Mouse (Mus musculus) forelimb bud, embryonic 11.5 days (tissue): ENCODE results near the gene Nmt1.
A peak's percentile ranks its signal among the peaks of the same experiment; 100 is the strongest.

Experiments used
- DNase-seq: peaks from one replicate; pipeline ENCODE4 v3.0.0-alpha.2; 2012; ENCODE audit warnings: low read depth, low spot score

The Nmt1 gene

DNA sequence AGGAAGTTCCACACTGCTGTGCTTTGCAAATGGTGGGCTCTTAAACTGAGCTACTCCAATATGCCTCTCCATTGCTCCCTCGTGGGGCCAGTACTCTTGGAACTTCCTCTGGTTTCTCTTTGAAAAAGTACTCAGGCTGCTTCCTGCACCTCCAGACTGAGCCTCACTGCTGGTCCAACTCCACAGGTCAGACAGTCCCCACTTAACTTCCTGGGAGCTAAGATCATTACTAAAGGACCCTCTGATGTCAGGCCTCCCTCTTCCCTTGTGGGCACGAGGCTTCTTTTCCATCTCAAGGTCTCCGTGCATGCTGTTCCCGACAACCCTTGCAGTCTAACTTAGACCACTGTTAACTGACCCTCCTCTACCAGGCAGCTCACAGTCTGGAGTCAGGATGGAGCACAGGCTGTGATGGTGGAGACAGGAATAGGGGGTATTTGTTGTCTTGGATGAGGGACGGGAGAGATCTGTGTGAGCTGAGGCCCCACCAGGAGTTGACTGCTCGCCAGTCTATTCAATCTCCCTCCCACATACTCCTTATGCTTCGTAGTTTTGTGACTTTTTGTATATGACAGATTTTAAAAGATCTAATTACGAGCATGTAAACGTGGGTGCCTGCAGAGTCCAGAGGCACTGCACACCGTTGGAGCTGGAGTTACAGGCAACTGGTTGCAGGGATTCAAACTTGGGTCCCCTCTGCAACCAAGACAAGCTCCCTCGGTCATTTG, 22.6 kb upstream of the Nmt1 start:
- DNase-seq: no peak

DNA sequence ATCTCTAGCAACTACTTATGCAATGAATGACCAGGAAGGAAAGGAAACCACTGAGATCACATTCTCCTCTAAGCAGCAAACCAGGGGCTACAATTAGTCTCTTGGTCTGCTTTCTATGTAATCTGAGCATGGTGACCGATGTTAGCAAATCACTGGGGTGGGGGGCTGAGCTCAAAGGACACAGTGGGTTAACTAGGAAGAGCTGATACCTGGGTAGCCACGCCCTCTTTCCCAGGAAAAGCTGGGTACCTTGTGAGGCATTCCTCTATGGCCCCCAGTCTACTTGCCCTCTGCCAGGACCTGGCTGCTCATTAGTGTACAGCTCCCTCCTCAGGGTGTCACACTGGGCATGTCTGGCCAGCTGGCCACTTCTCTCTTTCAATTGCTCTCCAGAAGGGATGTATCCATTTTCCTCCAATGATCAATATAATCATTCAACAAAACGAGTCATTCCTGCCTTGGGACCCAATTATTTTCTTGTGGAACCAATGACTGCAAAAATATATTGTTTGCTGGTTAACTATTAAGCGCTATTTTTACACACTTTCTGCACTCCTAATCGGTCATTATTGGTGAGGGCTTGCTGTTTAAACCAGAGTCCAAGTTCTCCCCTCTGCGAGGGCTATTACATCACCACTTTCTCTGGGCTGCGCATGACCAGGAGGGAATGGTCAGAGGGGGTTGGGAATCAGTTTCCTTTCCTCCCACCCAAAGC, 21.5 kb upstream of the Nmt1 start:
- DNase-seq: no peak

DNA sequence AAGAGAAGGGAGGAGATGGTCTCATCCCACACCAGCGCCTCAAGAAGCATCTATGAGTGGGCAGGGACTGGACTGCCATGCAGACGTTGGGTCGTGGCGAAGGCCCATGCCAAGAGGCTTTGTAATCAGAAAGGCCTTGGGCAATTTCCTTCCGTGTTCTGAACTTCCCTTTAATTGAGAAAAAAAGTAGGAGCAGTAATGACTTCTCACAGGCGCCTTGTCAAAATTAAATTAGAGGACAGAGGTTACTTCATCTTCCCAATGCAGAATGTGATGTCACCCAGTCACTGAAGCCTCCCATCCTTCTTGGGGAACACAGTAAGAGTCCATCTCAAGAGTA, 21.0 kb upstream of the Nmt1 start:
- no peak for DNase-seq

DNA sequence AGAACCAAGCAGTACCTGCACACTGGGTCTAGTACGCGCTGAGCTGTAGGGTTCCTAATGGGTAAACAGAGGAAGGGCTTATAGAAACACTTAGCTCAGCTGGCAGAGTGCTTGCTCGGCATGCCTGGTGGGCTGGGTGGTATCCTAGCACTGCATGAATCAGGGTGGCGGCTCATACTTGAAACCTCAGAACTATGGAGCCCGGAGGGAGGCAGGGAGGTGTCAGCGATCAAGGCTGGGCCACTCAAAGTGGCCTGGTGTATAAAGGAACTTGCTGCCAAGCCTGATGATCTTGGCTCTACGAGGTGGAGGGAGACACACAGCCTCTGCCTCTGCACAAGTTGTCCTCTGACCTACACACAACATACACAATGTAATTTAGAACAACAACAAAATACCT, 19.4 kb upstream of the Nmt1 start:
- DNase-seq: no peak

DNA sequence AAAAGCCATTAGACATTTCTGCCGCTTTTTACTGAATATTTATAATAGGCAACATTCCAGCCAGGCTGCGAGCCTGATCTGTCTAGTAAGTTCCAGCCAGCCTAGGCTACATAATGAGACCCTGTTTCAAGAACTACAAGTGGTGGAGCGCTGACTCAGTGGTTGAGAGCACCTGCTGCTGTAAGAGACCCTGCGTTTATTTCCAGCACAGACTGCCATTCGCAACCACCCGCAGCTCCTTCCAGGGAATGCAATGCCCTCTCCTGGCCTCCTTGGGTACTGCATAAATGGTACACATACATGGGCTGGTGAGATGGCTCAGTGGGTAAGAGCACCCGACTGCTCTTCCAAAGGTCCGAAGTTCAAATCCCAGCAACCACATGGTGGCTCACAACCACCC, 18.8 kb upstream of the Nmt1 start:
- DNase-seq: no peak

DNA sequence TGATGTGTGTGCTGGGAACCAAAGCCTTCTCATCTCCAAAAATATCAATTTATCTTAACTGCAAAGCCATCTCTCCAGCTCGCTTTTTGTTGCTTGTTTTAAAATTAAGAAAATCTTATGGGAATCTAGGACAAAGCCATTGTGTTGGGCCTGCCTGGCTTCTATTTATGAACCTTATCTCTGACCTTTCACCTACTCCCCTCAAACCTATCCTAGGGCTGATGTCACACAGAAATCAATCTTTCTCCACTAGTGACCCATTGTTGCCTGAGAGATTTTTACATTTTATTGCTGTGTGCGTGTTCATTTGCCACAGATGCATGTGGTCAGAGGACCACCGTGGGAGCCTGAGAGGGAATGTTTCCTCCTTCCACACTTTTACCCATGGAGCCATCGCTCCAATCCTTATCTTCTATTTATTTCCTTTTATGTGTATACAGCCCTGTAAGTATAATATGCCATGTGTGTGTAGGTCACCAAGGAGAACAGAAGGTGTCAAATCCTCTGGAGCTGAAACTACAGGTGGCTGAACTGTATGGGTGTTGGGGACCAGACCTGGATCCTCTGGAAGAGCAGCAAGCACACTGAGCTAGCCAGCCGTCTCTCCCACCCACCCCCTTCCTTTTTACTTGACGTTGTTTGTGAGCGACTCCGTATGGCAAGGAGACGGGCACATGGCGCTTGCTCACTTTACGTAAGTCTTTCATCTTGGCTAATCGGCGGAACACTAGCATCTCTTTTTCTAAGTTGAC, 17.4 kb upstream of the Nmt1 start:
- DNase-seq: no peak

DNA sequence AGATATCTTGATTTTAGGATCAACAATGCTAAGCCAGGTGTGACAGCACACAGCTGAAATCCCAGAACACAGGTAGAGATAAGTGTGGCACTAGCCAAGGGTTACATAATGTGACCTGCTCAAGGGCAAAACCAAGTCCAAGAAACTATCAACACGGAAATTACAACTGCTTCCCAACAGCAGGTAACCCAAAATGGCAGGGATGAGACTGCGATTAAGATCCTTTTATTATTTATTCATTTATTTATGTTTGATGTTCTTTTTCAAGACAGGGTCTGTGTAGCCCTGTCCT, 16.8 kb upstream of the Nmt1 start:
- no peak for DNase-seq

DNA sequence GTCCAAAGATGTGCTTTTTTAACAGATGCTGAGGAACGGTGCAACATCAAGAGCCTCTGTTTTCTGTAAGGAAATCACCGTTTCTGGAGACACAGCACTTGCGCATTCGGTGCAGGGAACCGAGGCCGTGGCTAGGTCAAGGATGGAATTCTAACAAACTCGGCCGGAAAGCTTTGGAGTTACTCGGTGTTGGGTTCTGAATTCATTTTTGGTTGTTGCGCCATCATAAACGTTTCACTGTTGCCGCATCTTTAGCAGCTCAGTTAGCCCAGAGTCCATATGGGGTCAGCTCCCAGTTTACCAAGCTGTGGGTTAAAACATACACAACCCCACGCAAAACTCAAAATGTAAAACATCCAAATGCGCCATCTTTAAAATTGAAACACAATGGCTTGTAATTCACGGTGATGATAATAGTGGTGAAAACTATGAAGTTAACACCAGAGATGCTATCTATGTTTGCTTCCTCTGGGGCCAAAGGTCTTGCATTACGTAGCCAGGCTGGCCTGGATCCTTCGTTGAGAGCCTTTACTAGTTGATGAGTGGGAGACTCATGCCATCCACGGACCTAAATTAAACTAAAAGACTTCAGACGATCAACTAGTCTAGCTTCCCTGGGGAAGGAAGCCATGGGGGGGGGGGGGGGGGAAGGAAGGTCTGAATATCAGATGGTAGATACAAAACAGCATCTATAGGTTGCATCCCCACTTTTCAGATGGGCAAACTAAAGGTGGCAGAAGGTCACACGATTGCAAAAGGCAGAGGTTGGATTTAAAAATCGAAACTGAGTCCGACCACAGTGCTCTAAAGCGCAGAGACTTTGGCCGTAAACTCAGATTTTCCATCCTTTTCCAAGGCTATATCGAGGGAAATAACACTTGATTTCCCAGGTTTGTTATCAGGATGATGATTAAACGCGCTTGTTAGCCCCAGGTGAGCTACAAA, 11.8 kb upstream of the Nmt1 start:
- no peak for DNase-seq

DNA sequence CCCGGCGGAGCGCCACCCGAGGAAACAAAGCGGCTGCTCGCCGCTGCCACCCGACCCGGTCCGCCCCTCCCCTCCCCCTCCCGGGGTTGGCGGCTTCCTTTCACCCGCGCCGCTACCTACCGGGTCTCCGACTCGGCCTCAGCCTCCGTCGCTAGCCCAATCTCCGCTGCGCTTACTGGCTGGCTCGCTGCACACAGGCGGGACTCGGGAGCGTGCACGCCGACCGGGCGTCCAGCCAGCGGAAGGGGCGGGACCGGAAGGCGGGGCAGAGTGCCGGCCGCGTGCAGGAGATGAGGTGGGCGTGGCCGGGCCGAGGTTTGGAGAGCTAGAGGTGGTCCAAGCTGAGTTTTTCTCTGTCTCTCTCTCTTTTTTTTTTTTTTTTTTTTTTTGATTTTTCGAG, 11.1 kb upstream of the Nmt1 start:
- DNase-seq: peak; percentile 93

DNA sequence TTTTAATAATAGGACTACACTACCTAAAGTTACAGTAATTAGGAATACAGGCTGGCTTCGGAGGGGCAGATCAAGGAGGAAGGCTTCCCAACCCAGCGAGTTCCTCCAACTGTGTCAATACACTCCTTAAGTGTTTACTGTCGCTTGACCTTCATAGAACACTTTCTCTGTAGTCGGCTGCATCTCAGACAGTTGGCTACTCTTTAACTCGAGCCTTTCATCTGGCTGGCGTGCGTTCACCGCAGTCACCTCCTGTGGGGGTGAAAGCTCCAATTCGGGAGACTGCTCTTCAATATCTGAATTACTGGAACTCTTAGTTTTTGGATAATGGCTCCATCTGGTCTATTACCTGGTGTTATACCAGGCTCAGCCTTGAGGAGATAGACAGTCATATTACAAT, 10.3 kb upstream of the Nmt1 start:
- DNase-seq: no peak

DNA sequence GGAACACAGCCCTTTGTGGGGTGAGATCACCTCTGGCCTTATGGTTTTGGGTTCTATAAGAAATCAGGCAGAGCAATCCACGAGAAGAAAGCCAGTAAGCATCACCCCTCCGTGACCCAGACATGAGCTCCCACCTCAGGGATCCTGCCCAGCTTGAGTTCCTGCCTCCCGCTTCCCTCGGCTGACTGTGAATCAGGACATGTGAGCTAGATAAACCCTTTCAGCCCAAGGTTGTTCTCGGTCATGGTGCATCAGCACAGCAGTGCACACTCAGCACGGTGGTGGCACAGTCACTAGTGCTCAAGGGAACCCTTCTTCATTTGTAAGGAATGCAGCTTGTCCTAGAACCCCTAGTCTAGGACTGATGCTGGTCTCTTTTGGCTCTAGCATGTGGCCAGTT, 9.1 kb upstream of the Nmt1 start:
- no peak for DNase-seq

DNA sequence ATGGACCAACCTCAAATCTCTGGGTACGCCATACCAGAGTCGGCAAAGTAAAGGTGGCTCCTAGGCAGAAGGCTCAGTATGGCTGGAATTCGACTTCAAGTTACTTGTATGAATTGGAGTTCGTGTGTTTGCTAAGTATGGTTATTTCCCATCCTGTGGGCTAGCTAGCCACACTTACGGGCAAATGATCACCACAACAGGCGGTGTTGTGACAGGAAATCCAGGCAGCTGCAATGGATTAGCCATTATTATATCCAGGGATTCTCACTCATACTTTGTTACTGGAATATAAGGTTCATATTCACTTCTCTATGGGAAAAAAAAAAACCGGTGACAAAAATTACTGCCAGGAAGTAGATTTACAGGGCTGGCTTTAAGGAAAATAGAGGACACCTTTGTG, 8.7 kb upstream of the Nmt1 start:
- DNase-seq: peak; percentile 31

DNA sequence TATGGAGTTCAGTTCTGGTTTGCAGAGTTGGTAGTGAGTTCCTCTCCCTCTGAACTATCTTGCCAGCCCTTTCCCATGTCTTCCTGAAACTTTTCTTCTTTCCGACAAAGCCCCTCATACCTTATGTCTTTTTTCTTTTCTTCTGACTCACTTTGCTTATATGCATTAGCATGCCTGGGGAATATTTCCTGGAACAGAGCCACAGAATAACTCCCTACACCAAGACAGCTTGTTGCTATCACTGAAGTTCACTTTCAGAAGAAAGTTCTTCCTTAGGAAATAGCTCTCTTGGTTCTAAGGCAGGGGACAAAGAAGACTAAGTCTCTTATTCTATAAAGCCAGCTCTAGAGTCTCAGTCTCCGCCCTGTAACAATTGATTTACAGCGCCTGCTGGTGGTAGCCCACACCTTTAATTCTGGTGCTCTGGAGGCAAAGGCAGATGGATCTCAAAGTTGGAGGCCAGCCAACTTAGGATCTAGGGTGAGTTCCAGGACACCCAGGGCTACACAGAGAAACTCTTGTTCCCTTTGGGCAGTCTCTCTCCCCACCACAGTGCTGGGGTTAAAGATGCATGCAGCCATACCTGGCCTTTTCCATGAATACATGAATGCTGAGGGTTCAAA, 7.2 kb upstream of the Nmt1 start:
- no peak for DNase-seq

DNA sequence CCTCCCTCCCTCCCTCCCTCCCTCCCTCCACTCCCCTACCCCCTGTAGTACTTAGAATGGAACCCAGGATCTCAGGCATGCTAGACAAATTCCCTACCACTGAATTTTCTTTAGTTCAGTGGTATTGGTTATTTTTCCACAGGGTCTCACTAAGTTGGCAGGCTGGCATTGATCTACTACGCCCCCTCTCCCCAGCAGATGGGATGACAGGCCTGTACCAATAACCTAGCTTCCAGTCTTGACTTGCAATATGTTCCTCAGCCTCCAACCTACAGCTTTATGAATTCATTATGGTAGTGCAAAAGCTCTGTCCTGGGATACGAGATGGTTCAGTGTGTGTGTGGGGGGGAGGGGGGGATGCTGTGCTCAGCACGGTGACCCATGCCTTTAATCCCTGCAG, 4.0 kb upstream of the Nmt1 start:
- DNase-seq: no peak

DNA sequence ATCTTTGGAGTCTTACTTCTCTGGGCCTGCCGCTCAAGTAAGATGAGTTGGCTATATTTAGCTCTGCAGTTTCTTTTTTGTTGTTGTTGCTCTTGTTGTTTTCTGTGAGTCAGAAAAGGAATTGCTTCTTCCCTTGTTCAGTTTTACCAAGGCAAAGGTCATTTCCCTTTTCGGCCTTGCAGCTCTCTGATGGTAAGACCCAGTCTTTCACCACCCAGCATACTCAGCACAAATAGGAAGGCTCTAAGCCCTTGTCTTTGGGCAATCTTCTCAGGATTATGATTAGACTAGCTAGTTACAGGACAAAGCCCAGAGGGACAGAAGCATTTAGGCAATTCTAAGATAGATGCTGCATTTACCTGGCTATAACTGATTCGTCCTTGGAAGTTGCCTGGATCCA, 1.1 kb upstream of the Nmt1 start:
- DNase-seq: no peak

DNA sequence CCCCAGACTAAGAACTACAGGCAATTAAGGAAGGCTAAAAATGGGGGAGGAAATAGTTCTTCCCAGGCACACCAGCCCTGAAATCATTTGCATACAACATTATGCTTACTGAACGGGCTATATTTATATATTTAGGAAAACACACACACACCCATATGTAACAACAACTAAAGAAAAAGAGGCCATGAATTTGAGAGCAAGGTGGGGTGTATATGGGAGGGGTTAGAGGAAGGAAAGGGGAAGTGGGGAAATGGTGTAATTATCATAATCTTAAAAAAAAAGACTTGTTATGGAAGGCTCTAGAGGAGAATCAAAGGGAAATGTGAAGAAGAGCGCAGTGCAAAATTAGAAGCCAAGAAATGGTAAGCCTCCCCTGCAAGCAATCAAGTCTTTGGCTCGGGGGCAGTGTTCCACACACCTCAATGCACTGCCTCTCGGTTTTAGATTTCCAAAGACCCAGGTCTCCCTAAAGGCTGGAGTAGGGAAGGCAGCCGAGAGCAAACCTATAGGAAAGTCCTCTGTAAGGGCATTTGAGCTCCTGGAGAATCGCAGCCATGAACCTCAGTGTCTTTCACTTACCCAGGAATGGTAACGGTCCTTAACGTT, 317 bp upstream of the Nmt1 start:
- DNase-seq: no peak

DNA sequence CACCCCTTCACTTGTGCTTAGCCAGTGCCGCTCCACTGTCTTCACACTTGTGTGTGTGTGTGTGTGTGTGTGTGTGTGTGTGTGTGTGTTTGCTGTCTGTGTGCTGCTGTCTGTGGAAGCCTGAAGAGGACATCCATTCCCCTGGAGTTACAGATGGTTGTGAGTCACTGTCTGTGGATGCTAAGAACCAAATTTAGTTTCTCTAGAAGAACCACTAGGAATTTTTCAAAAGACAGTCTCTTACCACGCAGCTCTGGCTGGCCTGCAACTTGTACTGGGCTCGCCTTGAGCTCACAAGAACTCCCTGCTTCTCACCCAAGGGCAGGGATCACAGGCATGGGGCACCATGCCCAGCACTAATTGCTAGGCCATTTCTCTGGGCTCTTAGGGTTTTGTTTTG, 5.0 kb downstream of the Nmt1 start:
- DNase-seq: no peak

DNA sequence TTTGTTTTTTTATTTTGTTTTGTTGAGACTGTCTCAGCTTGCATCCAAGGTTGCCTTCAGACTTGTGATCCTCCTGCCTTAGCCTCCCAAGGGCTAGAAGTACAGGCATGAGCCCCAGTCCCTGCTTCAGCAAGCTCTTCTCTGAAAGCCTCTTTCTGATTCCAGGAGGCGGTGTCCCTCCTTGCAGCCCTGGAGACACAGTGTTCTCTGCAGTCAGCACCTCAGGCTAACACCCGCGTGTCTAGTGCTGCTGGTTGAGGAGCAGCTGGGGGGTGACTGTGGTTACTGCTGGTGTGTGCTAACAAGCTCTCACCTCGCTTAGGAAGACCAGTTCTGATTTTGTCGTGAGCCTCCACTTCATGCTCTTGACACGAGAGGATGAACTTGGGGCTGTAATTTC, 7.0 kb downstream of the Nmt1 start:
- no peak for DNase-seq

DNA sequence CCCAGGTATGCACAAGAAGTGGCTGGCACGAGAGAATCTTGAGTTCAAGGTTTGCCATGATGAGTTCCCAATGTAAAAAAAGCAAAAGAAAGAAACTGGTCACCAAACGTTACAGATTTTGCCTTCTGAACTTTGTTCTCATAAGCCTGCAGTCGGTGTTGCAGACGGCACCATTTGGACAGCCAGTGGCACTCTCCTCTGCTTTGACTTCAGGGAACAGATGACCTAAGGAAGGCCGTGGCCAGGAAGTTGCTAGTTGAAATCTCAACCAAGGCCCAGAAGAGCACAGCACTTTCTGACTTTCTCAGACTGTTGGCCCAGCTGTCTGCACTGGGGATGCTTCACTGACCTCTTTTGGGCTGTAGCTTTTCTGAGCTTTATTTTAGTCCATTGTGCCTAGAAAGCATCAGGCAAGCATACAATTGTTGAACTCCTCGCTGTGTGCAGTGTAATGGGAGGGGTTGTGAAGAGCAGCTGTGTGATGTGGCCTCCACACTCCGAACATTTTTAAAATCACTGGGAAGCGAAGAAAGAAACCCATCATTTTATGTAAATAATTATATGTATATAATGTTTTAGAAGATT, 9.0 kb downstream of the Nmt1 start:
- no peak for DNase-seq

DNA sequence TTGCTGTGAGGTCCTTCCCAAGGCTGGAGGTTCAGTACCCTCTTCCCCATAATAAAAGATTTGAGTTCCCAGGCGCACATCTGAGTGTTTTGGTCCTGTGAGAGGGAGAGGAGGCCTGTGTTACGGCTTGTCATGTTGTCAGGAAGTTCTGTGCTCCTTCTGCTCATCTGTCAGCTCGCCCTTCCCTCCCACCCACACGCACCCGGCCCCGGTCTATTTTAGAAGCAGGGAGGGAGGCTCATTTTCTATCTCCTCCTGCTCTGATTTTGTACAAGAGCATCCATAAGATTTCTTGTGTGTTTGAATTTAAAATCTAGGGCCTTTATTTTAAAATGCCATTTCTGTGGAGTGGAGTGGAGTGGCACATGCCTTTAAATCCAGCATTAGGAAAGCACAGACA, 10.0 kb downstream of the Nmt1 start:
- DNase-seq: no peak

DNA sequence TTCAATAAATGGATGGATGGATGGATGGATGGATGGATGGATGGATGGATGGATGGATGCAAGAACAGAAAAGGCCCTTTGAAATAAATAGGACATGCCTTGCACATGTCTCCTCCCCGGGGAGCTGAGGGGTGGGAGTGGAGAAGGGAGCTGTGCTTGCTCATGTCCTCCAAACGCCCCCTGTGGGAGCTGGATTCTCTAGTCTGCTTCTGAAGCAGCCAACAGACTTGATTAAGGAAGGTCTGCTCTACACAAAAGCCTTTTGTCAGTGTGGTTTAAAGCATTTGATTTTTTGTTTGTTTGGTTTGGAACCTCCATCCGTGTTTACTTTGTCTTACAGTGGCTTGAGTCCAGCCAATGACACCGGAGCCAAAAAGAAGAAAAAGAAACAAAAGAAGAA, 14.8 kb downstream of the Nmt1 start:
- DNase-seq: no peak
